Mouse (Mus musculus): ENCODE measurements at regions not wholly inside any gene's neighbourhood (a gene's known extent, or its start where the extent isn't known, plus 50 kb on each side); places are given as distances from the start of the nearest gene placed in this dataset.

- no peak overlapping the region for H3K27ac ChIP-seq
- H3K9ac ChIP-seq, result no peak overlapping the region
- H3K4me1 ChIP-seq (replicated peaks), result no peaks in the 10 kb centered on the region
- no peak for ATAC-seq (ENCODE audit: low FRiP score)
- no peak overlapping the region for H3K4me2 ChIP-seq
- no peaks in the 10 kb centered on the region for H3K27me3 ChIP-seq
- WGBS, result 43% methylated on average over 4 of the region's 4 CpGs
- no peaks in the 10 kb centered on the region for H3K36me3 ChIP-seq
- H3K4me3 ChIP-seq, result no peak overlapping the region
- no peaks in the 10 kb centered on the region for H3K9me3 ChIP-seq
Measured at GRCm38 (mm10) chr15:61268766-61269165, 346.0 kb upstream of the A1bg start.

GRCm38 (mm10) chr15:61259047-61259446, 336.2 kb upstream of the A1bg start:
- WGBS, result 85% methylated on average over 2 of the region's 2 CpGs
- H3K27me3 ChIP-seq, result no peaks in the 10 kb centered on the region
- H3K4me3 ChIP-seq, result no peak overlapping the region
- no peaks in the 10 kb centered on the region for H3K4me1 ChIP-seq (replicated peaks)
- H3K36me3 ChIP-seq, result no peaks in the 10 kb centered on the region
- ATAC-seq (ENCODE audit: low FRiP score), result no peak
- H3K27ac ChIP-seq, result no peak overlapping the region
- no peaks in the 10 kb centered on the region for H3K9me3 ChIP-seq
- H3K9ac ChIP-seq, result no peak overlapping the region
- no peak overlapping the region for H3K4me2 ChIP-seq

- Histone ChIP-seq H3K9me3 (no peaks in the 10 kb centered on the region), H3K4me2 (no peak overlapping the region), H3K27ac (no peak overlapping the region), H3K9ac (no peak overlapping the region), H3K27me3 (no peaks in the 10 kb centered on the region), H3K4me1 (replicated peaks) (0 out of 2 replicates have a peak, but pooled peaks cover under 1% of the 10 kb centered on the region), H3K36me3 (no peaks in the 10 kb centered on the region), H3K4me3 (no peak overlapping the region)
- WGBS, result 88% methylated on average over 2 of the region's 2 CpGs
- ATAC-seq (ENCODE audit: low FRiP score), result no peak
Measured at GRCm38 (mm10) chr15:61244511-61244910, 321.7 kb upstream of the A1bg start.

- Histone ChIP-seq H3K9me3 (no peaks in the 10 kb centered on the region), H3K27me3 (no peaks in the 10 kb centered on the region), H3K36me3 (no peaks in the 10 kb centered on the region), H3K9ac (no peak overlapping the region), H3K4me1 (replicated peaks) (0 out of 2 replicates have a peak, but pooled peaks cover 3% of the 10 kb centered on the region), H3K27ac (no peak overlapping the region), H3K4me2 (no peak overlapping the region), H3K4me3 (no peak overlapping the region)
- ATAC-seq (ENCODE audit: low FRiP score), result no peak
- WGBS, result 95% methylated on average over 2 of the region's 2 CpGs
Measured at GRCm38 (mm10) chr15:61242161-61242681, 319.4 kb upstream of the A1bg start.

- H3K27me3 ChIP-seq, result no peaks in the 10 kb centered on the region
- no peak overlapping the region for H3K9ac ChIP-seq
- H3K36me3 ChIP-seq, result no peaks in the 10 kb centered on the region
- no peak overlapping the region for H3K4me2 ChIP-seq
- no peak for ATAC-seq (ENCODE audit: low FRiP score)
- no peak overlapping the region for H3K27ac ChIP-seq
- H3K9me3 ChIP-seq, result no peaks in the 10 kb centered on the region
- H3K4me3 ChIP-seq, result no peak overlapping the region
- WGBS, result 91% methylated on average over 1 of the region's 1 CpGs
- 0 out of 2 replicates have a peak, but pooled peaks cover 3% of the 10 kb centered on the region for H3K4me1 ChIP-seq (replicated peaks)
Measured at GRCm38 (mm10) chr15:61241741-61242140, 318.9 kb upstream of the A1bg start.

GRCm38 (mm10) chr15:61240344-61240743, 317.5 kb upstream of the A1bg start:
- H3K4me1 ChIP-seq (replicated peaks), result 0 out of 2 replicates have a peak, but pooled peaks cover 3% of the 10 kb centered on the region
- H3K27ac ChIP-seq, result no peak overlapping the region
- no peak for ATAC-seq (ENCODE audit: low FRiP score)
- no peak overlapping the region for H3K9ac ChIP-seq
- H3K9me3 ChIP-seq, result no peaks in the 10 kb centered on the region
- H3K4me2 ChIP-seq, result no peak overlapping the region
- H3K27me3 ChIP-seq, result no peaks in the 10 kb centered on the region
- H3K36me3 ChIP-seq, result no peaks in the 10 kb centered on the region
- no peak overlapping the region for H3K4me3 ChIP-seq

GRCm38 (mm10) chr15:61239414-61239813, 316.6 kb upstream of the A1bg start:
- ATAC-seq (ENCODE audit: low FRiP score), result no peak
- 73% methylated on average over 7 of the region's 7 CpGs for WGBS
- Histone ChIP-seq H3K27me3 (no peaks in the 10 kb centered on the region), H3K4me1 (replicated peaks) (0 out of 2 replicates have a peak, but pooled peaks cover 3% of the 10 kb centered on the region), H3K4me2 (no peak overlapping the region), H3K36me3 (no peaks in the 10 kb centered on the region), H3K4me3 (no peak overlapping the region), H3K9me3 (no peaks in the 10 kb centered on the region), H3K9ac (no peak overlapping the region), H3K27ac (no peak overlapping the region)

GRCm38 (mm10) chr15:61238996-61239395, 316.2 kb upstream of the A1bg start:
- Histone ChIP-seq H3K4me1 (replicated peaks) (0 out of 2 replicates have a peak, but pooled peaks cover 3% of the 10 kb centered on the region), H3K36me3 (no peaks in the 10 kb centered on the region), H3K4me3 (no peak overlapping the region), H3K27me3 (no peaks in the 10 kb centered on the region), H3K9ac (no peak overlapping the region), H3K27ac (no peak overlapping the region), H3K4me2 (no peak overlapping the region), H3K9me3 (no peaks in the 10 kb centered on the region)
- peak; percentile 36; the same call in 1 of the 2 replicates for ATAC-seq (ENCODE audit: low FRiP score)
- WGBS, result 61% methylated on average over 10 of the region's 12 CpGs

GRCm38 (mm10) chr15:61229579-61229978, 306.8 kb upstream of the A1bg start:
- Histone ChIP-seq H3K27me3 (no peaks in the 10 kb centered on the region), H3K4me1 (replicated peaks) (no peaks in the 10 kb centered on the region), H3K9ac (no peak overlapping the region), H3K27ac (no peak overlapping the region), H3K4me3 (no peak overlapping the region), H3K36me3 (no peaks in the 10 kb centered on the region), H3K4me2 (no peak overlapping the region), H3K9me3 (no peaks in the 10 kb centered on the region)
- ATAC-seq (ENCODE audit: low FRiP score), result no peak
- 81% methylated on average over 3 of the region's 3 CpGs for WGBS

- no peak overlapping the region for H3K27ac ChIP-seq
- H3K36me3 ChIP-seq, result no peaks in the 10 kb centered on the region
- no peaks in the 10 kb centered on the region for H3K9me3 ChIP-seq
- no peak for ATAC-seq (ENCODE audit: low FRiP score)
- no peak overlapping the region for H3K4me2 ChIP-seq
- no peak overlapping the region for H3K9ac ChIP-seq
- no peak overlapping the region for H3K4me3 ChIP-seq
- H3K4me1 ChIP-seq (replicated peaks), result no peaks in the 10 kb centered on the region
- WGBS, result 67% methylated on average over 1 of the region's 1 CpGs
- no peaks in the 10 kb centered on the region for H3K27me3 ChIP-seq
Measured at GRCm38 (mm10) chr15:61222923-61223322, 300.1 kb upstream of the A1bg start.

- H3K4me3 ChIP-seq, result no peak overlapping the region
- H3K4me1 ChIP-seq (replicated peaks), result no peaks in the 10 kb centered on the region
- no peak overlapping the region for H3K27ac ChIP-seq
- H3K36me3 ChIP-seq, result no peaks in the 10 kb centered on the region
- no peak for ATAC-seq (ENCODE audit: low FRiP score)
- H3K27me3 ChIP-seq, result no peaks in the 10 kb centered on the region
- H3K9me3 ChIP-seq, result no peaks in the 10 kb centered on the region
- no peak overlapping the region for H3K4me2 ChIP-seq
- H3K9ac ChIP-seq, result no peak overlapping the region
Measured at GRCm38 (mm10) chr15:61210161-61210560, 287.3 kb upstream of the A1bg start.

- Histone ChIP-seq H3K4me3 (no peak overlapping the region), H3K4me2 (no peak overlapping the region), H3K27ac (no peak overlapping the region), H3K27me3 (no peaks in the 10 kb centered on the region), H3K9me3 (no peaks in the 10 kb centered on the region), H3K9ac (no peak overlapping the region), H3K36me3 (no peaks in the 10 kb centered on the region), H3K4me1 (replicated peaks) (no peaks in the 10 kb centered on the region)
- ATAC-seq (ENCODE audit: low FRiP score), result no peak
- WGBS, result 79% methylated on average over 1 of the region's 1 CpGs
Measured at GRCm38 (mm10) chr15:61189981-61190380, 267.2 kb upstream of the A1bg start.

GRCm38 (mm10) chr15:61189481-61189880, 266.7 kb upstream of the A1bg start:
- ATAC-seq (ENCODE audit: low FRiP score), result no peak

More at GRCm38 (mm10) chr15:61189481-61189880, 266.7 kb upstream of the A1bg start:
- H3K36me3 ChIP-seq, result no peaks in the 10 kb centered on the region
- H3K4me3 ChIP-seq, result no peak overlapping the region
- no peak overlapping the region for H3K4me2 ChIP-seq
- 74% methylated on average over 8 of the region's 8 CpGs for WGBS
- no peaks in the 10 kb centered on the region for H3K27me3 ChIP-seq
- no peak overlapping the region for H3K27ac ChIP-seq
- no peaks in the 10 kb centered on the region for H3K9me3 ChIP-seq
- peaks cover 1% of the 10 kb centered on the region; the same call in 1 of the 2 replicates for H3K4me1 ChIP-seq (replicated peaks)
- H3K9ac ChIP-seq, result no peak overlapping the region

All from hindbrain, embryonic 13.5 days (tissue).